Mouse (Mus musculus): ENCODE measurements around the gene Ston1. TPM values are rescaled to one million over a fixed set of nuclear protein-coding genes. Genes with fewer than 3 reads are reported as not detected.

Gene Ston1
- polyA plus RNA-seq, 1 experiment from 2014 or later: 1.4 TPM

Other genes starting within 250 kb of the Ston1 start
- gene Foxn2, start 157.0 kb upstream of the Ston1 start, polyA plus RNA-seq (2016; fragmentation: Nextera tagmentation; extraction: Ambion mirVana): 14.3 and 14.5 TPM in 2 replicates
- 17.4 and 19.7 TPM in 2 replicates for gene Ppp1r21, start 67.6 kb upstream of the Ston1 start, polyA plus RNA-seq (2016; fragmentation: Nextera tagmentation; extraction: Ambion mirVana)
- not detected in 2 replicates for gene Gtf2a1l, start 71.0 kb downstream of the Ston1 start, polyA plus RNA-seq (2016; fragmentation: Nextera tagmentation; extraction: Ambion mirVana)
- gene Lhcgr, start 194.3 kb downstream of the Ston1 start, polyA plus RNA-seq (2016; fragmentation: Nextera tagmentation; extraction: Ambion mirVana): not detected in 2 replicates